Mouse (Mus musculus): ENCODE results near the gene 2410015M20Rik. TPM values are rescaled to one million over a fixed set of nuclear protein-coding genes. Genes with fewer than 3 reads are reported as not detected.
"Not testable (repeated sequence)": the region's sequence is repeated elsewhere in the genome, so short reads cannot be mapped to it uniquely, and the experiment has no call there.

The 2410015M20Rik gene
- polyA plus RNA-seq, 1 experiment from 2014 or later: 209 TPM

GRCm38 (mm10) chr17:56616725-56617124, 7.2 kb upstream of the 2410015M20Rik start:
- DNase-seq (ENCODE audit: low spot score) (no peak), ATAC-seq (replicated peaks; ENCODE audit: insufficient number of reproducible peaks, low FRiP score, low TSS enrichment, low read depth) (no peak)
- H3K4me1 ChIP-seq (ENCODE audit: control insufficient read depth, insufficient read depth, low read length): peaks cover 7% of the 10 kb centered on the region
- H3K4me2 ChIP-seq (ENCODE audit: low read depth, low read length): no peak overlapping the region
- no peak overlapping the region for H3K4me3 ChIP-seq (ENCODE audit: low read depth, low read length)
- H3K27ac ChIP-seq (replicated peaks; ENCODE audit: low read depth, low read length): no peak overlapping the region
- no peaks in the 10 kb centered on the region for H3K27me3 ChIP-seq (ENCODE audit: control insufficient read depth, insufficient read depth, low read length)
- no peak overlapping the region for H3K9ac ChIP-seq (replicated peaks; ENCODE audit: low read length)
- H3K36me3 ChIP-seq (replicated peaks; ENCODE audit: control insufficient read depth, insufficient read depth, low read depth, low read length): peaks cover 18% of the 10 kb centered on the region
- 84% methylated on average over 3 of the region's 3 CpGs for WGBS
- H3K9me3 ChIP-seq (replicated peaks; ENCODE audit: control insufficient read depth, low read length): no peaks in the 10 kb centered on the region

- H3K9me3 ChIP-seq (replicated peaks; ENCODE audit: control insufficient read depth, low read length): no peaks in the 10 kb centered on the region
- H3K27me3 ChIP-seq (ENCODE audit: control insufficient read depth, insufficient read depth, low read length): no peaks in the 10 kb centered on the region
- H3K4me2 ChIP-seq (ENCODE audit: low read depth, low read length): no peak overlapping the region
- ATAC-seq (replicated peaks; ENCODE audit: insufficient number of reproducible peaks, low FRiP score, low TSS enrichment, low read depth) (no peak), DNase-seq (ENCODE audit: low spot score) (no peak)
- 85% methylated on average over 4 of the region's 4 CpGs for WGBS
- H3K4me1 ChIP-seq (ENCODE audit: control insufficient read depth, insufficient read depth, low read length): peaks cover 7% of the 10 kb centered on the region
- peaks cover 18% of the 10 kb centered on the region for H3K36me3 ChIP-seq (replicated peaks; ENCODE audit: control insufficient read depth, insufficient read depth, low read depth, low read length)
- no peak overlapping the region for H3K4me3 ChIP-seq (ENCODE audit: low read depth, low read length)
- no peak overlapping the region for H3K9ac ChIP-seq (replicated peaks; ENCODE audit: low read length)
- no peak overlapping the region for H3K27ac ChIP-seq (replicated peaks; ENCODE audit: low read depth, low read length)
Measured at GRCm38 (mm10) chr17:56615792-56616191, 6.2 kb upstream of the 2410015M20Rik start.

GRCm38 (mm10) chr17:56615136-56615784, 5.7 kb upstream of the 2410015M20Rik start:
- Histone ChIP-seq H3K27me3 (ENCODE audit: control insufficient read depth, insufficient read depth, low read length) (no peaks in the 10 kb centered on the region), H3K4me1 (ENCODE audit: control insufficient read depth, insufficient read depth, low read length) (peaks cover 7% of the 10 kb centered on the region), H3K9me3 (replicated peaks; ENCODE audit: control insufficient read depth, low read length) (no peaks in the 10 kb centered on the region), H3K36me3 (replicated peaks; ENCODE audit: control insufficient read depth, insufficient read depth, low read depth, low read length) (peaks cover 18% of the 10 kb centered on the region), H3K4me3 (ENCODE audit: low read depth, low read length) (peak overlapping the region; percentile 75; the same call in 1 of the 2 replicates), H3K9ac (replicated peaks; ENCODE audit: low read length) (peak overlapping the region; percentile 13; the same call in 1 of the 2 replicates), H3K27ac (replicated peaks; ENCODE audit: low read depth, low read length) (no peak overlapping the region), H3K4me2 (ENCODE audit: low read depth, low read length) (peak overlapping the region; percentile 88)
- DNase-seq (ENCODE audit: low spot score) (no peak), ATAC-seq (replicated peaks; ENCODE audit: insufficient number of reproducible peaks, low FRiP score, low TSS enrichment, low read depth) (no peak)
- 91% methylated on average over 11 of the region's 11 CpGs for WGBS

- Histone ChIP-seq H3K4me2 (ENCODE audit: low read depth, low read length) (peak overlapping the region; percentile 88), H3K27ac (replicated peaks; ENCODE audit: low read depth, low read length) (no peak overlapping the region)
- WGBS: 34% methylated on average over 14 of the region's 14 CpGs
Measured at GRCm38 (mm10) chr17:56614391-56615135, 5.0 kb upstream of the 2410015M20Rik start.

GRCm38 (mm10) chr17:56613893-56614292, 4.3 kb upstream of the 2410015M20Rik start:
- WGBS: under 1% methylated on average over 26 of the region's 26 CpGs
- Histone ChIP-seq H3K36me3 (replicated peaks; ENCODE audit: control insufficient read depth, insufficient read depth, low read depth, low read length) (peaks cover 17% of the 10 kb centered on the region), H3K4me2 (ENCODE audit: low read depth, low read length) (peak overlapping the region; percentile 88), H3K4me3 (ENCODE audit: low read depth, low read length) (peak overlapping the region; percentile 75), H3K27ac (replicated peaks; ENCODE audit: low read depth, low read length) (peak overlapping the region; percentile 78; the same call in 1 of the 2 replicates), H3K9ac (replicated peaks; ENCODE audit: low read length) (peak overlapping the region; percentile 86)
- not testable (repeated sequence) for DNase-seq (ENCODE audit: low spot score); H3K27me3 ChIP-seq (ENCODE audit: control insufficient read depth, insufficient read depth, low read length); H3K4me1 ChIP-seq (ENCODE audit: control insufficient read depth, insufficient read depth, low read length); H3K9me3 ChIP-seq (replicated peaks; ENCODE audit: control insufficient read depth, low read length); ATAC-seq (replicated peaks; ENCODE audit: insufficient number of reproducible peaks, low FRiP score, low TSS enrichment, low read depth)

More at GRCm38 (mm10) chr17:56614391-56615135, 5.0 kb upstream of the 2410015M20Rik start:
- ATAC-seq (replicated peaks; ENCODE audit: insufficient number of reproducible peaks, low FRiP score, low TSS enrichment, low read depth): no peak
- H3K9me3 ChIP-seq (replicated peaks; ENCODE audit: control insufficient read depth, low read length): no peaks in the 10 kb centered on the region
- no peak for DNase-seq (ENCODE audit: low spot score)
- no peaks in the 10 kb centered on the region for H3K27me3 ChIP-seq (ENCODE audit: control insufficient read depth, insufficient read depth, low read length)
- peak overlapping the region; percentile 86 for H3K9ac ChIP-seq (replicated peaks; ENCODE audit: low read length)
- H3K4me3 ChIP-seq (ENCODE audit: low read depth, low read length): peak overlapping the region; percentile 75
- H3K36me3 ChIP-seq (replicated peaks; ENCODE audit: control insufficient read depth, insufficient read depth, low read depth, low read length): peaks cover 18% of the 10 kb centered on the region
- H3K4me1 ChIP-seq (ENCODE audit: control insufficient read depth, insufficient read depth, low read length): peaks cover 7% of the 10 kb centered on the region

GRCm38 (mm10) chr17:56613236-56613844, 3.8 kb upstream of the 2410015M20Rik start, which contains the start of gene Rpl36:
Gene Rpl36, plus strand, starts transcription at chr17:56613416.
- H3K27ac ChIP-seq (replicated peaks; ENCODE audit: low read depth, low read length): peak within 1 kb of the TSS; percentile 78
- DNase-seq (ENCODE audit: low spot score): peak; percentile 95
- H3K4me3 ChIP-seq (ENCODE audit: low read depth, low read length): peak within 1 kb of the TSS; percentile 75
- H3K27me3 ChIP-seq (ENCODE audit: control insufficient read depth, insufficient read depth, low read length): no peaks in the 10 kb centered on the region
- peak; percentile 32 for ATAC-seq (replicated peaks; ENCODE audit: insufficient number of reproducible peaks, low FRiP score, low TSS enrichment, low read depth)
- H3K4me2 ChIP-seq (ENCODE audit: low read depth, low read length): peak within 1 kb of the TSS; percentile 88
- peak within 1 kb of the TSS; percentile 86 for H3K9ac ChIP-seq (replicated peaks; ENCODE audit: low read length)
- H3K4me1 ChIP-seq (ENCODE audit: control insufficient read depth, insufficient read depth, low read length): peaks cover 7% of the 10 kb centered on the region
- peaks cover 11% of the 10 kb centered on the region for H3K36me3 ChIP-seq (replicated peaks; ENCODE audit: control insufficient read depth, insufficient read depth, low read depth, low read length)
- WGBS: under 1% methylated on average over 52 of the region's 52 CpGs
- H3K9me3 ChIP-seq (replicated peaks; ENCODE audit: control insufficient read depth, low read length): no peaks in the 10 kb centered on the region

GRCm38 (mm10) chr17:56612565-56612939, 3.0 kb upstream of the 2410015M20Rik start:
- not testable (repeated sequence) for H3K4me1 ChIP-seq (ENCODE audit: control insufficient read depth, insufficient read depth, low read length); H3K4me2 ChIP-seq (ENCODE audit: low read depth, low read length); ATAC-seq (replicated peaks; ENCODE audit: insufficient number of reproducible peaks, low FRiP score, low TSS enrichment, low read depth); H3K9me3 ChIP-seq (replicated peaks; ENCODE audit: control insufficient read depth, low read length); H3K9ac ChIP-seq (replicated peaks; ENCODE audit: low read length); H3K36me3 ChIP-seq (replicated peaks; ENCODE audit: control insufficient read depth, insufficient read depth, low read depth, low read length); DNase-seq (ENCODE audit: low spot score); H3K4me3 ChIP-seq (ENCODE audit: low read depth, low read length); H3K27ac ChIP-seq (replicated peaks; ENCODE audit: low read depth, low read length); H3K27me3 ChIP-seq (ENCODE audit: control insufficient read depth, insufficient read depth, low read length)
- 71% methylated on average over 10 of the region's 10 CpGs for WGBS

All from embryonic facial prominence, embryonic 11.5 days (tissue).